Mouse (Mus musculus) hindbrain, embryonic 12.5 days (tissue): ENCODE results near the gene Clint1. TPM values are rescaled to one million over a fixed set of nuclear protein-coding genes. Genes with fewer than 3 reads are reported as not detected.

Source experiments
- ATAC-seq: fragments of 200-750 bp; cut with Nextera tagmentation; 2 replicates; pipeline ENCODE4 v1.8.0; 2017; ENCODE audit warnings: moderate TSS enrichment; ENCODE audit not compliant: low FRiP score
- H3K27ac ChIP-seq: fragments of 300-500 bp; sonication (generic); 2 replicates; pipeline ENCODE4 v1.5.1; 2016; ENCODE audit warnings: mild to moderate bottlenecking
- H3K27me3 ChIP-seq: fragments of 300-500 bp; sonication (generic); 2 replicates; pipeline ENCODE4 v1.6.1; 2016; ENCODE audit warnings: mild to moderate bottlenecking
- H3K36me3 ChIP-seq: fragments of 300-500 bp; sonication (generic); 2 replicates; pipeline ENCODE4 v1.6.1; 2016; ENCODE audit warnings: mild to moderate bottlenecking
- H3K4me1 ChIP-seq: fragments of 300-500 bp; sonication (generic); 2 replicates; pipeline ENCODE4 v1.6.1; 2016
- H3K4me2 ChIP-seq: fragments of 300-500 bp; sonication (generic); replicated peaks from 2 replicates; pipeline ENCODE4 v1.6.1; 2016; ENCODE audit warnings: mild to moderate bottlenecking
- H3K4me3 ChIP-seq: fragments of 300-500 bp; sonication (generic); 2 replicates; pipeline ENCODE4 v1.5.1; 2016; ENCODE audit warnings: mild to moderate bottlenecking
- H3K9ac ChIP-seq: fragments of 300-500 bp; sonication (generic); 2 replicates; pipeline ENCODE4 v1.6.1; 2016; ENCODE audit warnings: mild to moderate bottlenecking, moderate library complexity
- H3K9me3 ChIP-seq: fragments of 300-500 bp; sonication (generic); replicated peaks from 2 replicates; pipeline ENCODE4 v1.6.1; 2016; ENCODE audit warnings: mild to moderate bottlenecking
- WGBS: fragments of 180-500 bp; shearing (Covaris S2); methylation state at CpG from one replicate; pipeline ENCODE4 v1.1.7; 2016; 5-methylcytosine and 5-hydroxymethylcytosine counted together
- polyA plus RNA-seq: library from polyadenylated mRNA; unstranded; fragments of >200 nt; fragmentation: Nextera tagmentation; extraction: Ambion mirVana; gene quantifications from 2 replicates; pipeline ENCODE4 v1.2.1, GENCODE M21; 2016

Gene Clint1
- polyA plus RNA-seq = 82.3 and 92.2 TPM in 2 replicates

DNA sequence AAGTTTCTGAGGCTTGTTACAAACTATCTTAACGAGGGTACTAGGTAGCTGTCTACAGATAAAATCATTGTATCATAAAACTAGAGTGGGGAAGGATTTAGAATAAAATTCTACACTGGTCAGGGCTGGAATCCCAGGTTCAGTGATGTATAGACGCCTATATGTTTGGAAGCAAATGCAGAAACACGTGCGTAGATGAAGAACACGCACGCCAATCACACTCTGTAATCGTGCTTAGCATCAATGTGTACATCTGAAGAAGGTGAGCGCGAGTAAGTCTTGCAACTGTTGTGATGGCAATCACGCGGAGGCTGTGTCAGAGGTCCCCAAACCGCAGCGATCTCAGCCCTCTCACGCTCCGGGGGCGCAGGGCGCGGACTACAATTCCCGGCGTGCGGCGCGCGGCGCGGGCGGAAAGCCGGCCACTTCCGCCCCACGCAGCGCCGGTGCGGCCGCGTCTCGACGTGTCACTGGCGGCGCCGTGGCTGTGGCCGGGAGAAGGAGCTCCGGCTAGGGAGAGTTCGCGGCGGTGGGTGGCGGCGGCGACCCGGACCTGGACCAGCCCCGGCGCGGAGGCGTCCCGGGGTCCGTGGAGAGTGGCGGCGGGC is at the start of gene Clint1:
Gene Clint1, plus strand, starts transcription at position 536 of the 608 bp plus-strand sequence.
- peak; percentile 97 for ATAC-seq
- Histone ChIP-seq H3K4me1 (peaks cover 30% of the 10 kb centered on the region), H3K4me3 (peak within 1 kb of the TSS; percentile 99), H3K36me3 (0 out of 2 replicates have a peak, but pooled peaks cover 3% of the 10 kb centered on the region), H3K4me2 (peak within 1 kb of the TSS; percentile 81), H3K27me3 (no peaks in the 10 kb centered on the region), H3K9me3 (no peaks in the 10 kb centered on the region), H3K9ac (peak within 1 kb of the TSS; percentile 98), H3K27ac (peak within 1 kb of the TSS; percentile 84)
- under 1% methylated on average over 55 of the region's 57 CpGs for WGBS

DNA sequence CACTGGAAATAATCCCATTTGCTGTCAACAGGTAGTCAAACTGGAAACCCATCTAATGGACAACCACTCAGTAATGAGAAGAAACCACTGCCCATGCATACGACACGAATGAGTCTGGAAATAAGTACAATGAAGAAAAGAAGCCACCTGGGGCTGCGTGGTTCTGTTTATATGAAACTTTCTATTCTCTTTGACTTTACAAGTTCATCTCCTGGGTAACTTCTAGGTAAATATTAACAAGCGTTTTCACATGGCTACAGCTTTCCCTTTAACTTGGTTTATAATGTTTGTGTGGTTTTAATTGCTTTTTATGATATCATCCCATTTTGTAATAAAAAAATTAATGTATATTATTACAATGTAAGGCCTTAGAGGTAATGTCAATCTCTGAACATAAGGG is 47.8 kb upstream of the Clint1 start:
- H3K9ac ChIP-seq = no peak overlapping the region
- H3K27me3 ChIP-seq = no peaks in the 10 kb centered on the region
- H3K9me3 ChIP-seq = no peaks in the 10 kb centered on the region
- no peak overlapping the region for H3K4me3 ChIP-seq
- no peak overlapping the region for H3K27ac ChIP-seq
- H3K4me1 ChIP-seq = no peaks in the 10 kb centered on the region
- H3K36me3 ChIP-seq = no peaks in the 10 kb centered on the region
- ATAC-seq = no peak
- WGBS = 86% methylated on average over 4 of the region's 4 CpGs
- H3K4me2 ChIP-seq = no peak overlapping the region

DNA sequence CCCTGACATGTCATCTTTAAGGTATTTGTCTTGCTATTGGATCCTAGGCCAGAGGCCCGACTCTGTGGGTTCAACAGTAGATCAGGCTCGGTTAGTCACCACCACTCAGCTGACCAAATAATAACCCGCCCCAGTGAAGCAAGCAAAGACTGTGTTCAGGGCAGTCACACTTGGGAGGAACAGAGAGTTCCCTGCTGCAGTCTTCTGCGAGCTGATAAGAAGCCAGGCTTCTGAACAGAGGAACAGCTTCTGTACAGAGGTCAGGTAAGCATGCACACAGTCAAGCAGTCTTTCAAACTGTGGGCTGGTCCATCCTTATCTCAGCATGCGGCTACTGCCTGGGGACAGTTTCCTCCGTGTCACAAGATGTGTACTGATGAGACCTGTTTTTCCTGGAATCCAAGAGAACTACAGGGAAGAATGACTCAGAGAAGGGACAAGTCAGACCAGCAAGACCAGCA is 46.5 kb upstream of the Clint1 start:
- Histone ChIP-seq H3K4me1 (no peaks in the 10 kb centered on the region), H3K9ac (no peak overlapping the region), H3K36me3 (no peaks in the 10 kb centered on the region), H3K4me3 (no peak overlapping the region), H3K9me3 (no peaks in the 10 kb centered on the region), H3K4me2 (no peak overlapping the region), H3K27me3 (no peaks in the 10 kb centered on the region), H3K27ac (no peak overlapping the region)
- 75% methylated on average over 6 of the region's 6 CpGs for WGBS
- no peak for ATAC-seq

DNA sequence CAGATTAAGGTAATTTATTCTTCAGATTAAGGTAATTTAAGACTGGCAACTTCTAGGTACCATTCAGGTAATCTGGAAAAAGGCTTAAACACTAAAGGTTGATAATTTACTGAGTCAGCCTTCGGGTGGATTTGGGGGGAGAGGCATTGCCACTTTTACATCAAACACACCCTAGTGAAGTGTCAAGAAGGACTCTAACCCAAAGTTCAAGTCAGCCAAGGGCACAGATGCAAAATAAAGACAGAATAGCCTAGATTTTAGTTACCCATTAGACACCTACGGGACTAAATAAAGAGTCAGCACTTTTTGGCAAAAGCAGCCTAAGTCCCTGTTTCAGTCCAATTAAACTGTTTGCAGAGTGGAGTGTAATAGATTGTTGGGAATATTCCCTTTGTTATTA is 46.0 kb upstream of the Clint1 start:
- WGBS = 76% methylated on average over 2 of the region's 2 CpGs
- Histone ChIP-seq H3K27me3 (no peaks in the 10 kb centered on the region), H3K27ac (no peak overlapping the region), H3K36me3 (no peaks in the 10 kb centered on the region), H3K4me3 (no peak overlapping the region), H3K9ac (no peak overlapping the region), H3K9me3 (no peaks in the 10 kb centered on the region), H3K4me2 (no peak overlapping the region), H3K4me1 (no peaks in the 10 kb centered on the region)
- no peak for ATAC-seq

DNA sequence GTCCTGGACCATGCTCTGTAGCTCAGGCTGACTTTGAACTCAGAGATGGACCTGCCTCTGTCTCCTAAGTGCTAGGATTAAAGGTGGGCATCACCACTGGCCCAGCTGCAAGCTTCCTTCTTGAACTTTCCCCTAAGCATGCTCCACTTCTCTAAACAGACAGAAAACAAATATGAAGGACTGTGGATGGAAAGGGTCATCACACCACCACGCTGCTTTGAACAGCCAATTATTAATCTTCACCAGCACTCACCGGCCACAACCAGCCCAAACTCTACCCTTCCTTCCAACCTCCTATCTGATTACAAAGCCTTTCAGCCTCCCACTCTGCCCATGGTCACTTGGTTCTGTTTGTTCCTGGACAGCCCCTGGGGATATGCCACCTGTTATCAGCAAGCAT is 45.6 kb upstream of the Clint1 start:
- WGBS = 84% methylated on average over 2 of the region's 2 CpGs
- H3K36me3 ChIP-seq = no peaks in the 10 kb centered on the region
- no peak overlapping the region for H3K4me2 ChIP-seq
- no peaks in the 10 kb centered on the region for H3K9me3 ChIP-seq
- no peaks in the 10 kb centered on the region for H3K27me3 ChIP-seq
- H3K4me1 ChIP-seq = no peaks in the 10 kb centered on the region
- no peak overlapping the region for H3K4me3 ChIP-seq
- no peak overlapping the region for H3K27ac ChIP-seq
- no peak overlapping the region for H3K9ac ChIP-seq
- ATAC-seq = no peak

DNA sequence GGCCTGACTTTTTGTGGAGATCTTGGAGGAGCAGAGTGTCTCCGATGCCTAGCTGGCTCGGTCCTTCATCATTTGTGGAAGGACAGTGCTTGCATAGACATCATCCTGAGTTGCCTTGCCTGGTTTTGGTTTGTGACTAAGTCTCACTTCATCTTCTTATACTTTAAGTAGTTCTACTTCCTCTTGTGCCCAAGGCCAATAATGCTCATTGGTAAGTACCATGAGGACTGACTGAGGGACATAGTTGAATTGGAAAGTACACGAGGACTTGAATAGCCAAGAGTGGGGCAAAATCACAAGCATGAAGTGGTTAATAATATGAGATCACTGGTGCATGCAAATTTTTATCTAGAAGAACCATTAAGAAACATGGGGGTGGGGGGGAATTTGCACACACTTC is 45.0 kb upstream of the Clint1 start:
- Histone ChIP-seq H3K4me3 (no peak overlapping the region), H3K9ac (no peak overlapping the region), H3K36me3 (no peaks in the 10 kb centered on the region), H3K9me3 (no peaks in the 10 kb centered on the region), H3K4me1 (no peaks in the 10 kb centered on the region), H3K27ac (no peak overlapping the region), H3K27me3 (no peaks in the 10 kb centered on the region), H3K4me2 (no peak overlapping the region)
- WGBS = 86% methylated on average over 3 of the region's 3 CpGs
- ATAC-seq = no peak

DNA sequence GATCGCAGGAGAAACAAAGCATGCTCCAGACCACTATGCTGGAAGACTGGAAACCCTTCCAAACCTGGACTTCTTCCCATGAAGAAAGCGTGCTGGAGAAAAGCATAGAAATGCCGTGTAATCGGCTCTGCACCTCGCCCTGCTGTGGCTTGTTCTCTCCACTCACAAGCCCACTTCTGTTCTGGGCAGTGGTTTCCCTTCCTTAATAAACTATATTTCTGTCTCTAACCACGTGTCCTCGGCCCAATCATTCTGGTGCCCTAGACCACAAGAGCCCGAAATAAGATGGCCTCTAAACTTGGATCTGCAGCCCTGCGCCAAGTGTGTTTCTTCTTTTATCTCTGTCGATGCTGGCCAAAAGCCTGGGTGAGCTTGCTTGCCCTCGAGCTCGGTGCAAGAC is 44.0 kb upstream of the Clint1 start:
- no peaks in the 10 kb centered on the region for H3K9me3 ChIP-seq
- no peak overlapping the region for H3K27ac ChIP-seq
- no peak overlapping the region for H3K9ac ChIP-seq
- no peaks in the 10 kb centered on the region for H3K4me1 ChIP-seq
- H3K27me3 ChIP-seq = no peaks in the 10 kb centered on the region
- no peak for ATAC-seq
- WGBS = 86% methylated on average over 12 of the region's 12 CpGs
- no peak overlapping the region for H3K4me2 ChIP-seq
- no peaks in the 10 kb centered on the region for H3K36me3 ChIP-seq
- H3K4me3 ChIP-seq = no peak overlapping the region

DNA sequence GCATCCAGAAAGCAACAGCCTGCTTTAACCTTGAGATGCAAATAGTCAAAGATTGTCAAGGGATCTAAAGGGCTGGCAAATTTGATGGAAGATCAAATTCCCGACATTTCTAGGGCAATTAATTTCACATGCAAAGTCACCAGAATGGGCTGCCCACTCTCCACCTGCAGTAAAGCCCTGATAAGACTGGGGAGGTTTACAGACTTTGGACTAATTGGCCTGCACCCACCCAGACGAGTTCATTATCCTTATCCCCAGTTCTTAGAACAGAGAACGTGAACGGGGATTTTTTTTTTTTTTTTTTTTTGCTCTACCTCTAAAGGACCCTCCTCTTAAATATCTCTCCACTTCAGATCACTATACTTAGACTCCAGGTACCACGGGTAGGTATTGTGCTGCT is 42.4 kb upstream of the Clint1 start:
- 68% methylated on average over 5 of the region's 5 CpGs for WGBS
- no peak overlapping the region for H3K4me3 ChIP-seq
- ATAC-seq = no peak

DNA sequence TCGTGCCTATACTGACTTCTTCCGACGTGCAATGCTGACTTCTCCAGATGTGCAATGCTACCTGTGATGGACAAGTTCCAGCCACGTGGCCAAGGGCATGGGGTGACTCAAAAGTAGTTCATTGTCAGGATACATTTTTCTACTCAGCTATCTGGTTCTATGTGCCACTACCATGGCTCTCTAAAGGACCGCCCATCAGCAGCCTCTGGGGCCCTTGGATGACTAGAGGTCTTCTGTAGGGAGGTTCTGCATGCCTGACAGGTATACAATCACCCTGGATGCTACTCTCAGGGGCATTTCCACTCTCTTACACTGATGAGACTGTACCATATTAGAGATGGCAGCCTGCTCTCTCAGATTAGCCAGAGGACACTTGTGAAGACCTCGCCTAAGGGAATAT is 41.8 kb upstream of the Clint1 start:
- Histone ChIP-seq H3K27ac (no peak overlapping the region), H3K36me3 (no peaks in the 10 kb centered on the region), H3K4me2 (no peak overlapping the region), H3K4me3 (no peak overlapping the region), H3K9me3 (no peaks in the 10 kb centered on the region), H3K27me3 (no peaks in the 10 kb centered on the region), H3K4me1 (no peaks in the 10 kb centered on the region), H3K9ac (no peak overlapping the region)
- ATAC-seq = no peak
- 76% methylated on average over 6 of the region's 6 CpGs for WGBS

More for the DNA sequence above, 42.4 kb upstream of the Clint1 start:
- no peaks in the 10 kb centered on the region for H3K4me1 ChIP-seq
- no peak overlapping the region for H3K27ac ChIP-seq
- no peaks in the 10 kb centered on the region for H3K36me3 ChIP-seq
- H3K4me2 ChIP-seq = no peak overlapping the region
- no peaks in the 10 kb centered on the region for H3K9me3 ChIP-seq
- no peaks in the 10 kb centered on the region for H3K27me3 ChIP-seq
- H3K9ac ChIP-seq = no peak overlapping the region

DNA sequence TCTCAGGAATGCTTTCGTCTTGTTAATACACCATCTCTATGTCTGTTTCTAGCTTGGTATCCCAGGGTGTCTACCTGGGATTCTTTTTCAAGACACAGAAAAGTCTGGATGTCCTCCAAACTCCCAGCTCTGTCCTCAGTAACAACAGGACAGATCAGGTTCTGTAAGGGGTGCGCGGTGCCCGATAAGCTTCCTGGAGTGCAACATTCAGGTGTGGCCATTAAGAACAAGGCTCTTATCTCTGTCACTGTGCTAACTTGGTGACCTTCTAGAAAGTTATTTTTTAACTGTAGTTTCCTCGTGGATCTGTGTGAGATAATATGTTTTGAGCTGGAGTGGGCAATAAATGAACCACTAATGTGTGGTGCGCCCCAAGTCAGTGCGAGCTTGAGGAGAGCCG is 41.0 kb upstream of the Clint1 start:
- 90% methylated on average over 8 of the region's 8 CpGs for WGBS
- H3K9me3 ChIP-seq = no peaks in the 10 kb centered on the region
- H3K27me3 ChIP-seq = no peaks in the 10 kb centered on the region

DNA sequence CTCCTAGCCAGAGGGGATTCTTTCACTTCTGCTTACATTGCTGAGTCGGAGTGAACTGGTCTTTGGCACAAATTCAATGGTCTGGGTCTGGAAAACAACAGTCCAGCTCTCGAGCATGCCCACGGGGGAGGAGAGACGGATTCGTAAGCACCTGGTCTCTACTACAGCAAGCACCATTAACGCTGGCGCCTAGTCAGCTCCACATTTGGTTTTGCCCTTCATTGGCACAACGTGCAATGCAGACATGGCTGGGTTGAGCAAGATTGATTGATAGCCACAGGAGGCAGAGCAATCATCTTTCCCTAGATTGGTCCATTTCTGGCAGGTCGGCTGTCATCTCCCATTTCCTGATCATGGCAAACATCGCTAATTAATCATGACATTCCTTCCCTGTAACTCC is 36.2 kb upstream of the Clint1 start:
- no peak for ATAC-seq
- no peaks in the 10 kb centered on the region; the same call in 1 of the 2 replicates for H3K27me3 ChIP-seq
- H3K4me1 ChIP-seq = no peaks in the 10 kb centered on the region
- H3K27ac ChIP-seq = no peak overlapping the region
- no peaks in the 10 kb centered on the region for H3K9me3 ChIP-seq
- no peak overlapping the region for H3K4me2 ChIP-seq
- no peaks in the 10 kb centered on the region for H3K36me3 ChIP-seq
- no peak overlapping the region for H3K4me3 ChIP-seq
- H3K9ac ChIP-seq = no peak overlapping the region
- WGBS = 79% methylated on average over 10 of the region's 10 CpGs

More for the DNA sequence above, 41.0 kb upstream of the Clint1 start:
- Histone ChIP-seq H3K9ac (no peak overlapping the region), H3K4me3 (no peak overlapping the region), H3K27ac (no peak overlapping the region), H3K4me2 (no peak overlapping the region), H3K4me1 (no peaks in the 10 kb centered on the region), H3K36me3 (no peaks in the 10 kb centered on the region)
- no peak for ATAC-seq

DNA sequence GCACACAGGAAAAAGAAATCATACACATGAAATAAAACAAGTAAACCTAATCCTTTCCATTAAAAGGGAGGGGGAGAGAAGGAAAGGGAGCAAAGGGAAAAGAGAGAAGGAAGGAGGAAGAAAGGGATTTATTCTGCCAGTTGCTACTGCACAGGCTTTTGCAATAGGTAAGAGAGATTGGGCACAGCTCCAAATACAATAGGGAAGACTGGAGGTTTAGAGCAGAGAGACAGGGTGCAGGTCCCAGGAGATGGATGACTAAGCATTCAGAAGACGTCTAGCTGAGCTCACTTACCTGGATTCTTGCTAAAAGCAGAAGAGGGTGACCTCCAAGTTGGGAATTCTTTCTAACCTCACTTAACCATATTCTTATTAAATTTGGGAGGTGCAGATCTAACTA is 35.1 kb upstream of the Clint1 start:
- Histone ChIP-seq H3K4me2 (no peak overlapping the region), H3K36me3 (no peaks in the 10 kb centered on the region)

DNA sequence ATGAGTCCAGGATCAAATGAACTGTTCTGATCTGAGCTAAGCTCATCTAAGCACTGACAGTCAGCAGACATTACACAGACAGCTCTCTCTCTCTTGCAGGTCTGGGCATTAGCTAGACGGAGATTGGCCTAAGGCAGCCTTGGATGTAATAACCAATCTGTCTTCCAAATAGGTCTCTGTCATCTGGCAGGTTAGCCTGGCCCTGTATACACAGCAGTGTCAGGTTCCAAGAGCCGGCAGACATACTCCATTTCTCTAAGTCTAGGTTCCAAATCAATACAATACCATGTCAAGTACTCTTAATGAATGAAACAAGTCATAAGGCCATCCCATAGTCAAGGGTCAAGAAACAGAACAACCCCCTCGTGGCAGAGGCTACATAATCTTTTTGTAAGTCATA is 33.9 kb upstream of the Clint1 start:
- 54% methylated on average over 3 of the region's 3 CpGs for WGBS
- H3K9ac ChIP-seq = no peak overlapping the region
- H3K9me3 ChIP-seq = no peaks in the 10 kb centered on the region
- no peak for ATAC-seq
- no peak overlapping the region for H3K4me3 ChIP-seq
- H3K36me3 ChIP-seq = no peaks in the 10 kb centered on the region
- no peak overlapping the region for H3K27ac ChIP-seq
- no peak overlapping the region for H3K4me2 ChIP-seq
- no peaks in the 10 kb centered on the region; the same call in 1 of the 2 replicates for H3K27me3 ChIP-seq
- no peaks in the 10 kb centered on the region for H3K4me1 ChIP-seq

More for the DNA sequence above, 35.1 kb upstream of the Clint1 start:
- Histone ChIP-seq H3K9me3 (no peaks in the 10 kb centered on the region), H3K27ac (no peak overlapping the region), H3K9ac (no peak overlapping the region), H3K4me3 (no peak overlapping the region), H3K4me1 (no peaks in the 10 kb centered on the region), H3K27me3 (no peaks in the 10 kb centered on the region; the same call in 1 of the 2 replicates)
- ATAC-seq = no peak
- 90% methylated on average over 1 of the region's 1 CpGs for WGBS
